Mouse (Mus musculus) liver, embryonic 14.5 days (tissue): Measurements from ENCODE around the gene Mmgt2.

Experiments
- CTCF ChIP-seq: IDR thresholded peaks from 2 replicates; pipeline ENCODE4 v1.5.1; 2016; ENCODE audit warnings: antibody characterized with exemption, low read depth, control low read depth
- EP300 ChIP-seq: IDR thresholded peaks from 2 replicates; pipeline ENCODE4 v1.6.1; 2016; ENCODE audit warnings: antibody characterized with exemption, low read depth

GRCm38 (mm10) chr11:62645732-62646494 is 2.6 kb upstream of the Mmgt2 start:
- TF ChIP-seq CTCF (no peak), EP300 (no peak)
